Mouse (Mus musculus) spleen, postnatal 36 days (tissue): ENCODE data around the gene Cpt1c.

Experiments used
- DNase-seq, 2 experiments: peaks; one replicate each; pipeline ENCODE4 v3.0.0; 2022; ENCODE audit warnings: low spot score in 2 of 2, mixed read lengths in 1 of 2

Gene Cpt1c

GRCm38 (mm10) chr7:44999753-45000152, 25.1 kb upstream of the Cpt1c start:
- no peak for DNase-seq

DNA sequence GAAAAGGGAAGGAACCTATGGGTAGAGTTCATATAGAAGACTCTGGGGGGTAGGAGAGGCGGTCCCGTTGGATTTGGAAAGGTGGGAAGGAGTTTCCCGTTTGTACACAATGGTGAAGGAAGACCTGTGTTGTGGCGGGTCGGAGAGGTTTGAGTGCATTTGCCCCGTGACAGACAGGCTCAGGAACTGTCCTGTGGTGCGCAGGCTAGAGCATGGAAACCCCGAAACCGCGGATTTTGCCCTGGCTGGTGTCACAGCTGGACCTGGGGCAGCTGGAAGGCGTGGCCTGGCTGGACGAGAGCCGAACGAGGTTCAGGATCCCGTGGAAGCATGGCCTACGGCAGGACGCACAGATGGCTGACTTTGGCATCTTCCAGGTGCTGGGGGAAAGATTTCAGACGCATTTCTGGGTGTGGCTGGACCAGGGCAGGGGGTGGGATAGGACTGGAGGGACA, 23.9 kb upstream of the Cpt1c start, which contains the start of gene Bcl2l12:
TSS of gene Bcl2l12 (minus strand) at position 212 of the 455 bp plus-strand sequence.
- DNase-seq, result no peak

- DNase-seq, result no peak
Measured at GRCm38 (mm10) chr7:44997940-44998428, 23.3 kb upstream of the Cpt1c start.

- DNase-seq, result peak; percentile 96 to 97
Measured at GRCm38 (mm10) chr7:44997231-44997939, 22.7 kb upstream of the Cpt1c start, which contains the start of gene Irf3. TSS of gene Irf3 (plus strand) at chr7:44997648.

GRCm38 (mm10) chr7:44996672-44997071, 22.0 kb upstream of the Cpt1c start:
- DNase-seq, result no peak

DNA sequence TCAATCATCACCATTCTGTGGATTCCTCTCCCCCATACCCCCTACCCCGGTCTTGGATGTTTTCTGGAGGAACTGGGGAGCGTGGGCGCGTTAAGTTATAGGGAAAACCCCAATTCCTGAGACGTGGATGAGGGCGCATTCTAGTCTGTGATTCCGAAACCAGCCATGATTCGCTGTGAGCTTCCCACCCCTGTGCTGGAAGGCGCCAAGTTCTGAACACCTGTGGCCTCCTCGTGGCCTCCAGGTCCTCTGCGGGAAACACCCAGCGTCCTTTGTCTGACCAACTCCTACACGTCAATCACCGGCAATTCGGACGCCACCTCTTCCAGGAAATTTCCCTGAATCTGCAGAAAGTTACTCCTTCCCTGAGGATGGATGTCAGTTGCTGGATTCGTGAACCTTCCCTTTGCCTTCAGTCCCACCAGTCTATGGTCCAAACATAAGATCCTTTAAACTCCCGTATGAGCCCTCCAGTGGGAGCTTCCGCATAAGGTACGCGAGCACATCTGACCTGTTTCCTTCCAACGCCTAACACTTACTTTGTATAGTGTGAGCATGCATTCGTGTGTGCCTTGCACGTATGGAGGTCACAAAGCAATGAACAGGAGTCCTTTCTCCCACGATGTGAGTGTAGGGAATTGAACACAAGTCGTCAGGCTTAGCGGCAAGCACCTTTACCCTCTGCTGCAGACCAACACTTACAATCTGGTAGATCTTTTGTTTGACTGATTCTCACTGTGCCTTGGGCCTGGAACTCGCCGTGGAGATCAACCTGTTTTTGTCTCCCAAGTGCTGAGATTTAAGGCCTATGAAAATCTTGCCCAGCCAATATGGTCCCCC, 12.4 kb upstream of the Cpt1c start:
- no peak for DNase-seq

GRCm38 (mm10) chr7:44986192-44986878, 11.7 kb upstream of the Cpt1c start, which contains the start of gene Prmt1:
TSS of gene Prmt1 (minus strand) at chr7:44986568.
- peak; percentile 99 to 100 for DNase-seq

GRCm38 (mm10) chr7:44985595-44986191, 11.0 kb upstream of the Cpt1c start:
- peak; percentile 48 to 68 for DNase-seq

GRCm38 (mm10) chr7:44984833-44985164, 10.1 kb upstream of the Cpt1c start:
- DNase-seq, result no peak

DNA sequence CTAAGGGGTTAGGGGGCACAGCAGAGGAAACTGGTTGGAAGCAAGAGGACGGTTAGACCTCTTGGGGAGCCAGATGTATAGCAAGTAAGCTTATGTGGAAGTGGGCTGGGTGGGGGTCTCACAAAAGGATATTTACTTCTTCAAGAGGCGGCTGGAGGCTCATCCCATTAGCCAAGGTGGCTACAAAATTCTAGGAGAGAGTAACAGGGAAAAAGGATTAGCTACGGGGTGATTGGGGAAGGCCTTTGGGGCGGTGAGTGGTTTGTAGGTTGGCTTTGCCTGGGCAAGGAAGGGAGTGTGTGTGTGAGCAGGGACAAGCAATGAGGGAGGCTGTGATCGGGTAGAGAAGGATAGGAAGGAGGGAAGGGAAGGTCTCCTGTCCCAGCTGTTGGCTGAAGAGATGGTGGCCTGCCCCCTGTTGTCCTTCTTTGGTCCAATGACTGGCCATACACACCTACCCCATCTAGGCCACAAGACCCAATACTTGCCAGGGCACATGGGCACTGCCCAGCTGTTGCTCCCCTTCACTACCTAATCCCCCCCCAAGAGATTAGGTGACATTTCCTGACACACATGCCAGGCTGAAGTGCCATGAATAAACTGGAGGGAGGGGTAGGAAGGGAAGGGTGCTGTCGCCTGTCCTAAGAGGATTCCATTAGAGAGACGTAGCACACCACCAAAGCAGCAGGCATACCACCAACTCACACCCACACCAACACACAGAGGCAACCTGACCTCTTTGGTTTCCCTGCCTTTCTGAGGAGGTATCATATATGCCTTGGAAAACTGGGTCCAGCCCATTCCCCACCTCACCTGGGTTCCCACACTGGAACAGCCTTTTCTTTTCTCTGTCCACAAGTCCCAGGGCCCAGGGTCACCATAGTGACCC, 9.5 kb upstream of the Cpt1c start:
- no peak for DNase-seq

- peak; percentile 74 to 79 for DNase-seq
Measured at GRCm38 (mm10) chr7:44983085-44983484, 8.4 kb upstream of the Cpt1c start.

DNA sequence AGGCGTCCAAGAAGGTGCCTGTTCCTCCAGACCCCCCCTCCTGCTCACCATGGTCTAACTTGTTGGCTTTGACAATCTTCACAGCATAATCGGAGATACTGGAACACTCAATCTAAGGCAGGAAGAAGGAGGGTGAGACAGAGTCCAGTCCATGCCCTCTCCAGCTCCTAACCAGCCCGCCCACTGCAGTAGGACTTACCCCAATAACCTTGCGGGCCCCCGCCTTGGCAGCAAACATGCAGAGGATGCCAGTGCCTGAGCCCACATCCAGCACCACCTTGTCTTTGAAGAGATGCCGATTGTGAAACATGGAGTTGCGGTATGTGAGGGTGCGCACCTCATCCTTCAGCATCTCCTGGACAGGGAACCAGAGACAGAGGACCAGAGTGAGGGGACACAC, 6.9 kb upstream of the Cpt1c start:
- DNase-seq, result no peak

- no peak for DNase-seq
Measured at GRCm38 (mm10) chr7:44978300-44978699, 3.6 kb upstream of the Cpt1c start.

GRCm38 (mm10) chr7:44975117-44975419, 417 bp upstream of the Cpt1c start:
- DNase-seq, result no peak

DNA sequence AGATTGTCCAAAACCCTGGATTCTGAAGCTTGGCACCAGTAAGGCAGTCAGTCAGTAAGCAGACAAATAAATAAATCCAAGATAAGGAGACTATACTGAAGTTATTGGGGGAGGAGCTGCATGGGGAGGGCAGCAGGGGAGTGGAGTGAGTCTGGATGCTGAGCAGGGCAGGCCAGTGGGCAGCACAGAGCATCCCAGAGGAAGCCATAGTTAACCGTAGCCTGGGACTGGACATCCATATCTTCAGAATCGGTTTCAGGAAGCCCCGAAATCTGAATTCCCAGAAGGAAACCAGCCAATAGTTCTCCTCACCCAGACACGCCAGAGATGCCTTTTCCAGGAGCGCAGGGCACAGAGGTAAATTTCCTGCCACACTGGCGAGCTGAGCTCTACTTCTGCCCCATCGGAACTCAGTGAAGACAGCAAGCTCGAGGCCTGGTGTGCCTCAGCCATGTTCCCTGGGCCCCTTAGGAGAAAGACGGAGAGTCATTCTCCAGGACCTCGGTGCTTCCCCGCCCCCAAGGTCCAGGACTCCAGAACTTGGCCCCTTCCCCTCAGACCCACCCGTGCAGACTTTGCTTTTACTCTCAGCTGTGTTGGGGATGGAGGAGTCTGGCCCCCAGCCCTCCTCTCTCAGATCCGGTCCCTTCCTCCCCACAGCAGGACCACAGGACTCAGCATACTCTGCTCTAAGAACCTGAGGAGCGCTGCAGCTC, 1.1 kb downstream of the Cpt1c start:
- no peak for DNase-seq

DNA sequence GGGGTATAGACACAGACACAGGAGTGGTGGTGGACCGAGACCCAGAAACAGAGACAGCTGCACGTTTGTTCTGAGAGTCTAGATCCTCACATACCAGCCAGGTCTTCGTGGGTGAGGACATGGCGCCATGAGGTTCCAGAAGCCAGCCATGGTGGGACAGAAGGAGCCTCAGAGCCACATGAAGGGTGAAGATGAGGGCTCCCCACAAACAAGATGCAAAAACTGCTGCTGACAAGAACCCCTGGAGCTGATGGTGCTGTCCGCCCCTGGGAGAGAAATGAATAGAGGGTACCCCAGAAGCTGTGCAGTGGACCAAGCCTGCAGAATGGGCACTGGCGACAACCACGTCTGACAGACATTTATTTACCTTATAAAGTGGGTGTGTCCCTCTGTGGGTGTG, 3.5 kb downstream of the Cpt1c start:
- no peak for DNase-seq

DNA sequence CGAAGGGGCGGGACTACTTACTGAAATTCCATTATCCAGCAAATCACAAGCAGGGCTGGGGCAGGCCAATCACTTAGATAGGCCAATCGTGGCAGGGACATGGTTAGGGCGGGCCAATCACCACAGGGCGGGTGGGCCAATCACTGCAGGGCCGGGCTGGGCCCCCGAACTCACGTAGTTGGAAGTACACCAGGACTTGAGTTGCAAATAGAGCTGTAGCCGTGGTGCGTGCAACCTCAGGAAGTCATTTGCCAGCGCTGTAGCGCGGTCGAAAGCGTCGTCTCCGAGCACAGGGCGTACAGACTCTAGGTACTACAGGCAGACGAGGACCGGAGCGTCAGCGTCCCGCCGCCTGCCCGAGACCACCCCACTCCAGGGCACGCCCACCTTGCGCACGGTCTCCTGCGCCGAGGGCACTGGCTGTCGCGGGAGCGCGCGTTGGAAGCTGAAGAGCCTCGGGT, 4.4 kb downstream of the Cpt1c start:
- DNase-seq, result peak; percentile 74

- DNase-seq, result no peak
Measured at GRCm38 (mm10) chr7:44966638-44967037, 8.0 kb downstream of the Cpt1c start.

- no peak for DNase-seq
Measured at GRCm38 (mm10) chr7:44965975-44966374, 8.7 kb downstream of the Cpt1c start.

DNA sequence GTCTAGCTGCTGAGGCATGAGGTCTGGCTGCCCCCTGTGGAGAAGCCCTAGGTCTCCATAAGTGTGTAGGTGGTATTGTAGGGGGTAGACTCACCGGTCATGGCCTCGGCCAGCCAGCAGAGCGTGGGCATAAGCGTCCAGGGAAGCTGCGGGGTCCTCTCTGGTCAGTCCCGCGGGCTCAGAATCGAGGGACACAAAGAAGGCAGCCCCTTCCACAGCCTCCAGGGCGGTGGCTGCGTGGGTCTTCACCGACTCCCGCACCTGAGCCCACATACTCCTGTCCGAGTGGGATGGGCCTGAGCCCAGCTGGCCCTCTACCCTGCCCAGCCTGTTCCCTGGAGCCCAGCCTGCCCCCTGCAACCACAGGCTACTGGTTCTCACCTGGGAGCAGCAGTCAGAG, 9.7 kb downstream of the Cpt1c start:
- DNase-seq, result no peak
